12 mouse cellular contexts compared by ENCODE assay signal in the genomic region with DNA sequence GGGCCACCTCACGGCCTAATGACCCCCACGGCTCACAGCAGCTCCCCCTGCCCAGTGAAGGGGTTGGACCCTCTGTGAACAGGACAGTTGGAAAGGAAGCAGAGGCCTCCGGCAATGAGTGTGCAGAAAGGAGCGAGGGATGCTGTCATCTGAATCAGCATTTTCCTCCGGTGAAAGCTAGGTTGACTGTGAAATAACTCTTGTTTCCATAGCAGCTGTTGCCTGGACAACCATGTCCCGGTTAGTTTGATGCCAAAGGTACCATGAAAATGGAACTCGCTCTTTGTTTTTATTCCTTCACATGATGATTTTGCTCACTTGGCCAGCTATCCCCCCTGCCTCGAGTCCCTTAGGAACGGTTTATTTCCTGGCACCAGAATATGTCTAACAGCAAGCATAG. TPM values are rescaled to one million over a fixed set of nuclear protein-coding genes. Genes with fewer than 3 reads are reported as not detected.
DNase-seq lines count a peak whose midpoint lies in the region; ATAC-seq lines count a peak whose summit lies in the region.
"Had no signal": no experiment of that assay in that cellular context is flagged by ENCODE, and none has a peak within 500 bp of the region (broad histone marks: within the 10 kb centered on the region; RNA-seq: fewer than 3 reads in every experiment).

No protein-coding gene starts in this region.

- ATAC-seq in hindbrain, embryonic 11.5 days (ENCODE audit: low FRiP score): no peak
- ATAC-seq in forebrain, embryonic 16.5 days: no peak
- ATAC-seq: intestine, embryonic 16.5 days had no signal

- intact Hi-C loops in heart, postnatal 14 days (cut with DNase I): no loop called here

- no peak overlapping the region for H3K4me2 ChIP-seq in hindbrain, embryonic 11.5 days (replicated peaks; ENCODE audit: low read depth, low read length)
- 0 out of 2 replicates have a peak overlapping the region, but pooled peaks have one; percentile 16 for H3K4me2 ChIP-seq in forebrain, embryonic 16.5 days (ENCODE audit: low read length)
- H3K4me2 ChIP-seq: stomach, embryonic 15.5 days had no signal

- H3K9ac ChIP-seq in hindbrain, embryonic 11.5 days (ENCODE audit: low read depth, low read length): no peak overlapping the region
- H3K9ac ChIP-seq in forebrain, embryonic 16.5 days (replicated peaks; ENCODE audit: low read depth, low read length): 0 out of 2 replicates have a peak overlapping the region, but pooled peaks have one; percentile 19
- H3K9ac ChIP-seq: stomach, embryonic 15.5 days had no signal

- peaks cover 5% of the 10 kb centered on the region for H3K4me1 ChIP-seq in hindbrain, embryonic 11.5 days (replicated peaks; ENCODE audit: control insufficient read depth, insufficient read depth, low read length)
- H3K4me1 ChIP-seq in hindbrain, embryonic 10.5 days (replicated peaks): peaks cover 39% of the 10 kb centered on the region
- peaks cover 39% of the 10 kb centered on the region for H3K4me1 ChIP-seq in forebrain, embryonic 16.5 days (replicated peaks; ENCODE audit: control insufficient read depth, insufficient read depth, low read length)

- no peak overlapping the region for H3K27ac ChIP-seq in hindbrain, embryonic 11.5 days (ENCODE audit: low read depth, low read length)
- no peak overlapping the region for H3K27ac ChIP-seq in hindbrain, embryonic 10.5 days
- peak overlapping the region; percentile 19; the same call in 1 of the 2 replicates for H3K27ac ChIP-seq in forebrain, embryonic 16.5 days (ENCODE audit: low read length)
- H3K27ac ChIP-seq: stomach, embryonic 15.5 days had no signal

- no peaks in the 10 kb centered on the region for H3K9me3 ChIP-seq in hindbrain, embryonic 11.5 days (ENCODE audit: control insufficient read depth, low read length)
- H3K9me3 ChIP-seq in hindbrain, embryonic 10.5 days: no peaks in the 10 kb centered on the region
- no peaks in the 10 kb centered on the region for H3K9me3 ChIP-seq in forebrain, embryonic 16.5 days (ENCODE audit: control insufficient read depth, low read length)
- H3K9me3 ChIP-seq: stomach, embryonic 15.5 days had no signal

- H3K4me3 ChIP-seq in hindbrain, embryonic 11.5 days (ENCODE audit: low read depth, low read length): no peak overlapping the region
- no peak overlapping the region for H3K4me3 ChIP-seq in hindbrain, embryonic 10.5 days
- no peak overlapping the region for H3K4me3 ChIP-seq in forebrain, embryonic 16.5 days (replicated peaks; ENCODE audit: low read length)
- H3K4me3 ChIP-seq: stomach, embryonic 15.5 days had no signal

- 44% methylated on average over 9 of the region's 9 CpGs for WGBS in hindbrain, embryonic 11.5 days
- 62% methylated on average over 9 of the region's 9 CpGs for WGBS in hindbrain, embryonic 10.5 days
- 28% methylated on average over 9 of the region's 9 CpGs for WGBS in forebrain, embryonic 16.5 days

- peaks cover 4% of the 10 kb centered on the region for H3K27me3 ChIP-seq in hindbrain, embryonic 11.5 days (ENCODE audit: control insufficient read depth, insufficient read depth, low read length)
- peaks cover 40% of the 10 kb centered on the region for H3K27me3 ChIP-seq in hindbrain, embryonic 10.5 days (ENCODE audit: insufficient read depth, poor library complexity, severe bottlenecking)
- H3K27me3 ChIP-seq in forebrain, embryonic 16.5 days (replicated peaks; ENCODE audit: control insufficient read depth, insufficient read depth, low read length): no peaks in the 10 kb centered on the region; the same call in 1 of the 2 replicates

- peak; percentile 59 for DNase-seq in hindbrain, embryonic 11.5 days (ENCODE audit: low spot score)
- no peak for DNase-seq in hindbrain, embryonic 10.5 days (ENCODE audit: low spot score)
- peak; percentile 83 to 85 for DNase-seq in left cerebral cortex, adult 18-20 months (ENCODE audit: low spot score in 2 of 2)
- peak; percentile 88 to 93 for DNase-seq in right cerebral cortex, adult 2 months (ENCODE audit: low spot score in 2 of 2)
- DNase-seq in heart, postnatal 14 days: no peak
- DNase-seq in ovary, postnatal 10 days (ENCODE audit: low spot score): no peak
- no peak for DNase-seq in testis, postnatal 14 days (ENCODE audit: low spot score)
- DNase-seq: adrenal gland, postnatal 10 days had no signal

- H3K36me3 ChIP-seq in hindbrain, embryonic 11.5 days (ENCODE audit: control insufficient read depth, insufficient read depth, low read length): no peaks in the 10 kb centered on the region
- H3K36me3 ChIP-seq in hindbrain, embryonic 10.5 days: no peaks in the 10 kb centered on the region
- no peaks in the 10 kb centered on the region for H3K36me3 ChIP-seq in forebrain, embryonic 16.5 days (ENCODE audit: control insufficient read depth, insufficient read depth)
- H3K36me3 ChIP-seq: stomach, embryonic 15.5 days had no signal

RNA-seq across cellular contexts. Expression of a gene that starts 15.4 kb away (rescaled TPM):
- polyA plus RNA-seq in hindbrain, embryonic 11.5 days (2014; fragmentation: Nextera tagmentation; extraction: Ambion mirVana): 18.2 and 21.3 TPM in 2 replicates
- polyA plus RNA-seq in hindbrain, embryonic 10.5 days (2016; fragmentation: Nextera tagmentation; extraction: Ambion mirVana): 20.3 and 23.4 TPM in 2 replicates
- 28.1 and 31.2 TPM in 2 replicates for polyA plus RNA-seq in forebrain, embryonic 16.5 days (2015; fragmentation: Nextera tagmentation; extraction: Ambion mirVana)
- 10 to 100 TPM; 17.2 to 17.6 TPM for total RNA-seq in left cerebral cortex, adult 18-20 months (2021)
- 10 to 100 TPM in 1 of 2 experiments, 1 to 10 TPM in 1; 8.5 to 11.6 TPM for total RNA-seq in heart, postnatal 14 days (2021)

RNA-seq across cellular contexts. Expression of a gene that starts 23.5 kb away (rescaled TPM):
- polyA plus RNA-seq in hindbrain, embryonic 11.5 days (2014; fragmentation: Nextera tagmentation; extraction: Ambion mirVana): 45.0 and 61.6 TPM in 2 replicates
- 27.5 and 51.8 TPM in 2 replicates for polyA plus RNA-seq in hindbrain, embryonic 10.5 days (2016; fragmentation: Nextera tagmentation; extraction: Ambion mirVana)
- polyA plus RNA-seq in forebrain, embryonic 16.5 days (2015; fragmentation: Nextera tagmentation; extraction: Ambion mirVana): 221 and 296 TPM in 2 replicates
- total RNA-seq in left cerebral cortex, adult 18-20 months (2021): 1,000 to 10,000 TPM; 1,666 to 1,729 TPM
- 100 to 1,000 TPM; 314 to 320 TPM for total RNA-seq in heart, postnatal 14 days (2021)
- total RNA-seq: granulocyte monocyte progenitor cell, adult 5-6 weeks had no signal

Comparison
In these comparisons a context has a peak if more than half of its experiments do, and no peak if none do; other contexts are left out.
1. DNase-seq: peak in hindbrain, embryonic 11.5 days (single experiment), left cerebral cortex, adult 18-20 months (2 of 2) and right cerebral cortex, adult 2 months (2 of 2); none in hindbrain, embryonic 10.5 days (single experiment), heart, postnatal 14 days (0 of 2), ovary, postnatal 10 days (single experiment) and testis, postnatal 14 days (single experiment).